Mouse (Mus musculus) brain, embryonic 14.5 days (tissue): ENCODE results near the gene Kng1.
"Not testable (repeated sequence)": the region's sequence is repeated elsewhere in the genome, so short reads cannot be mapped to it uniquely, and the experiment has no call there.

Experiments
- CTCF ChIP-seq: fragments of 200-500 bp; IDR thresholded peaks from 2 replicates; pipeline ENCODE4 v1.5.1; 2012; ENCODE audit warnings: inconsistent platforms, mild to moderate bottlenecking, moderate library complexity, borderline replicate concordance; ENCODE audit not compliant: insufficient read depth, insufficient read length; ENCODE audit errors: extremely low read depth
- POLR2A ChIP-seq: fragments of 200-500 bp; IDR thresholded peaks from 2 replicates; pipeline ENCODE4 v1.6.1; 2012; ENCODE audit warnings: mild to moderate bottlenecking, inconsistent platforms, borderline replicate concordance; ENCODE audit not compliant: poor library complexity, insufficient read depth, insufficient read length, severe bottlenecking; ENCODE audit errors: extremely low read depth

DNA sequence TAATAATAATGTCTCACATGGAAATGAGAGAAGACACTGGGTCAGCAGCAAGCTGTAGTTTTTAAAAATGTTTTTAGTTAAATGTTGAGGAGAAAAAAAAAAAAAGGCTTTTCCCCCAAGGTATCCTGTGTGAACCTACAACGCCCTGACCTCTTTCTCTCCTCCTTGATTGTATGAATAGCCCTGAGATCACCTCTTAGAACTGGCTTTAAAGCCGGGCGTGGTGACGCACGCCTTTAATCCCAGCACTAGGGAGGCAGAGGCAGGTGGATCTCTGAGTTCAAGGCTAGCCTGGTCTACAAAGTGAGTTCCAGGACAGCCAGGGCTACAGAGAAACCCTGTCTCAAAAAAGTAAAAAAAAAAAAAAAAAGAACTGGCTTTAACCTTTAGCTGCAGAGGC, 37.9 kb downstream of the Kng1 start:
- not testable (repeated sequence) for TF ChIP-seq CTCF, POLR2A
